Mouse (Mus musculus) heart, postnatal 0 days (tissue): ENCODE results near the gene Gtf3c3.

Experiments used
- CTCF ChIP-seq: IDR thresholded peaks from 2 replicates; pipeline ENCODE4 v1.5.1; 2016; ENCODE audit warnings: antibody characterized with exemption, control low read depth, low read depth
- EP300 ChIP-seq: IDR thresholded peaks from 2 replicates; pipeline ENCODE4 v1.6.1; 2016; ENCODE audit warnings: antibody characterized with exemption, low read depth

DNA sequence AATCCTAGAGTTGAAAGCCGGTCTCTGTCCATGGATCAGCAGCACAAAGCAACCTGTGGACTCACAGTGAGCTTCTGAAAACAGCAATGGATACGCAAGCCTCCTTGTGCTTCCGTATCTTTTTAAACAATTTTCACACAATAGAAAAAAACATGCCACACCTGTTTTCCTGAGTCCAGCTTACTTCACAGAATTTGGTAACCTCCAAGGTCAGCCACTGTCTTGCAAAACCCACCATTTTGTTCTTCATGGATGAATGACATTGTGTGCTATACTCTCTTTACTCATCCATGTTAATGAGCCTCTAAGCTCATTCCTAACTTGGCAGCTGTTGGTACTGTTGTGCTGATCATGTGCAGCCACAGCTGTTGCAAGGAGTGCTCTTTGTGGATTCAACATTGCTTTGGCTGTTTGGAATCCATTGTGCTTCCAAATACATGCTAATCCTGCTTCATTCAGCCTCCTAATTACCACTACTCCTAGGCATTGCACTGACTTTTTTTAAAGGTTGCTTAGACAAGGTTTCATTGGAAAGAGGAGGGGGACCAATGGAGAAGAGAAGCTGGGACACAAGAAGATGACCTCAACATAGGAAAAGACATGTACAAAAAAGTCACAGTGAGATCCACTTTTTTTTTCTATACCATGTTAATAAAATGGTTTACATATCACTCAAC is 46.1 kb upstream of the Gtf3c3 start:
- TF ChIP-seq CTCF (no peak), EP300 (no peak)
